Comparison of ENCODE assay signal across 12 mouse cellular contexts in genomic region chr2:118751896-118752791, GRCm38 (mm10). TPM values are rescaled to one million over a fixed set of nuclear protein-coding genes. Genes with fewer than 3 reads are reported as not detected.
DNase-seq lines count a peak whose midpoint lies in the region; ATAC-seq lines count a peak whose summit lies in the region.
"Had no signal": no experiment of that assay in that cellular context is flagged by ENCODE, and none has a peak within 500 bp of the region (broad histone marks: within the 10 kb centered on the region; RNA-seq: fewer than 3 reads in every experiment).

No protein-coding gene starts in this region.

- no peak overlapping the region for H3K4me2 ChIP-seq in hindbrain, embryonic 12.5 days (replicated peaks)
- H3K4me2 ChIP-seq in hindbrain, embryonic 14.5 days (replicated peaks) = no peak overlapping the region
- peak overlapping the region; percentile 34 for H3K4me2 ChIP-seq in heart, embryonic 14.5 days (ENCODE audit: low read length)
- H3K4me2 ChIP-seq in liver, embryonic 13.5 days = peak overlapping the region; percentile 58
- no peak overlapping the region for H3K4me2 ChIP-seq in forebrain, embryonic 16.5 days (ENCODE audit: low read length)
- H3K4me2 ChIP-seq: limb, embryonic 15.5 days; neural tube, embryonic 13.5 days had no signal

- no peak overlapping the region for H3K4me3 ChIP-seq in hindbrain, embryonic 12.5 days
- H3K4me3 ChIP-seq in hindbrain, embryonic 14.5 days (replicated peaks; ENCODE audit: low read length) = no peak overlapping the region
- H3K4me3 ChIP-seq in heart, embryonic 14.5 days (ENCODE audit: control insufficient read depth in 1 of 2, insufficient read depth in 1 of 2, low read depth in 1 of 2, low read length in 2 of 2) = no peak overlapping the region
- H3K4me3 ChIP-seq in liver, embryonic 13.5 days (replicated peaks) = no peak overlapping the region; the same call in 1 of the 2 replicates
- H3K4me3 ChIP-seq in forebrain, embryonic 16.5 days (replicated peaks; ENCODE audit: low read length) = no peak overlapping the region
- H3K4me3 ChIP-seq: limb, embryonic 15.5 days; neural tube, embryonic 13.5 days had no signal

- H3K36me3 ChIP-seq in hindbrain, embryonic 12.5 days = no peaks in the 10 kb centered on the region
- no peaks in the 10 kb centered on the region for H3K36me3 ChIP-seq in hindbrain, embryonic 14.5 days (replicated peaks; ENCODE audit: control insufficient read depth, insufficient read depth)
- peaks cover 22% of the 10 kb centered on the region for H3K36me3 ChIP-seq in heart, embryonic 14.5 days (ENCODE audit: control insufficient read depth, insufficient read depth, low read length)
- H3K36me3 ChIP-seq in liver, embryonic 13.5 days = peaks cover 24% of the 10 kb centered on the region
- H3K36me3 ChIP-seq in forebrain, embryonic 16.5 days (ENCODE audit: control insufficient read depth, insufficient read depth) = no peaks in the 10 kb centered on the region
- H3K36me3 ChIP-seq: limb, embryonic 15.5 days; neural tube, embryonic 13.5 days had no signal

- H3K27me3 ChIP-seq in hindbrain, embryonic 12.5 days = no peaks in the 10 kb centered on the region
- H3K27me3 ChIP-seq in hindbrain, embryonic 14.5 days (ENCODE audit: control insufficient read depth, insufficient read depth, low read length) = no peaks in the 10 kb centered on the region
- no peaks in the 10 kb centered on the region; the same call in 1 of the 2 replicates for H3K27me3 ChIP-seq in heart, embryonic 14.5 days (ENCODE audit: control insufficient read depth, insufficient read depth, low read length)
- H3K27me3 ChIP-seq in liver, embryonic 13.5 days = peaks cover 1% of the 10 kb centered on the region; the same call in 1 of the 2 replicates
- no peaks in the 10 kb centered on the region for H3K27me3 ChIP-seq in forebrain, embryonic 16.5 days (replicated peaks; ENCODE audit: control insufficient read depth, insufficient read depth, low read length)
- H3K27me3 ChIP-seq: limb, embryonic 15.5 days had no signal

- DNase-seq in hindbrain, embryonic 14.5 days (ENCODE audit: low spot score) = no peak
- peak; percentile 57 for DNase-seq in adipocyte (ENCODE audit: low spot score)
- DNase-seq in liver, embryonic 13.5 days = peak; percentile 42
- DNase-seq in ovary, postnatal 36 days (ENCODE audit: low spot score) = no peak
- DNase-seq in urinary bladder, postnatal 25 days (ENCODE audit: low spot score) = no peak
- DNase-seq: cerebellum, adult 18-20 months had no signal

- H3K4me1 ChIP-seq in hindbrain, embryonic 12.5 days = peaks cover 38% of the 10 kb centered on the region
- peaks cover 36% of the 10 kb centered on the region for H3K4me1 ChIP-seq in hindbrain, embryonic 14.5 days (replicated peaks; ENCODE audit: control insufficient read depth, insufficient read depth, low read length)
- peaks cover 39 to 61% of the 10 kb centered on the region in 2 experiments for H3K4me1 ChIP-seq in heart, embryonic 14.5 days (ENCODE audit: control insufficient read depth in 2 of 2, insufficient read depth in 2 of 2, low read length in 2 of 2)
- peaks cover 69% of the 10 kb centered on the region for H3K4me1 ChIP-seq in liver, embryonic 13.5 days (replicated peaks)
- H3K4me1 ChIP-seq in forebrain, embryonic 16.5 days (replicated peaks; ENCODE audit: control insufficient read depth, insufficient read depth, low read length) = peaks cover 19% of the 10 kb centered on the region

- H3K27ac ChIP-seq in hindbrain, embryonic 12.5 days = 0 out of 2 replicates have a peak overlapping the region, but pooled peaks have one; percentile 7
- no peak overlapping the region for H3K27ac ChIP-seq in hindbrain, embryonic 14.5 days
- H3K27ac ChIP-seq in heart, embryonic 14.5 days (replicated peaks in 1 of 2; ENCODE audit: control insufficient read depth in 1 of 2, insufficient read depth in 1 of 2, low read depth in 2 of 2, low read length in 2 of 2) = peak overlapping the region; percentile 91 to 93
- peak overlapping the region; percentile 91 for H3K27ac ChIP-seq in liver, embryonic 13.5 days
- H3K27ac ChIP-seq in forebrain, embryonic 16.5 days (ENCODE audit: low read length) = no peak overlapping the region
- H3K27ac ChIP-seq: limb, embryonic 15.5 days; neural tube, embryonic 13.5 days had no signal

- no peak for ATAC-seq in hindbrain, embryonic 12.5 days (ENCODE audit: low FRiP score)
- no peak for ATAC-seq in hindbrain, embryonic 14.5 days (ENCODE audit: low FRiP score)
- peak; percentile 22; the same call in 1 of the 2 replicates for ATAC-seq in heart, embryonic 14.5 days (ENCODE audit: insufficient number of reproducible peaks, insufficient read depth, low FRiP score, low read depth)
- peak; percentile 62 for ATAC-seq in liver, embryonic 13.5 days (ENCODE audit: low read depth)
- ATAC-seq in forebrain, embryonic 16.5 days = no peak
- ATAC-seq: CD4-positive, CD25-positive, alpha-beta regulatory T cell, adult 4 months had no signal

- 70% methylated on average over 16 of the region's 16 CpGs for WGBS in hindbrain, embryonic 12.5 days
- WGBS in hindbrain, embryonic 14.5 days = 66% methylated on average over 16 of the region's 16 CpGs
- 33% methylated on average over 16 of the region's 16 CpGs for WGBS in heart, embryonic 14.5 days
- WGBS in liver, embryonic 13.5 days (ENCODE audit: insufficient replicate concordance) = 56% methylated on average over 16 of the region's 16 CpGs
- 60% methylated on average over 16 of the region's 16 CpGs for WGBS in forebrain, embryonic 16.5 days

- H3K9me3 ChIP-seq in hindbrain, embryonic 12.5 days (replicated peaks) = no peaks in the 10 kb centered on the region
- H3K9me3 ChIP-seq in hindbrain, embryonic 14.5 days (ENCODE audit: control insufficient read depth, low read length) = no peaks in the 10 kb centered on the region
- H3K9me3 ChIP-seq in heart, embryonic 14.5 days (ENCODE audit: control insufficient read depth, low read length) = no peaks in the 10 kb centered on the region
- no peaks in the 10 kb centered on the region for H3K9me3 ChIP-seq in liver, embryonic 13.5 days (replicated peaks)
- H3K9me3 ChIP-seq in forebrain, embryonic 16.5 days (ENCODE audit: control insufficient read depth, low read length) = no peaks in the 10 kb centered on the region
- H3K9me3 ChIP-seq: limb, embryonic 15.5 days; neural tube, embryonic 13.5 days had no signal

- H3K9ac ChIP-seq in hindbrain, embryonic 12.5 days = no peak overlapping the region
- no peak overlapping the region for H3K9ac ChIP-seq in hindbrain, embryonic 14.5 days
- H3K9ac ChIP-seq in heart, embryonic 14.5 days (ENCODE audit: low read length) = peak overlapping the region; percentile 47
- H3K9ac ChIP-seq in liver, embryonic 13.5 days = peak overlapping the region; percentile 65
- no peak overlapping the region for H3K9ac ChIP-seq in forebrain, embryonic 16.5 days (replicated peaks; ENCODE audit: low read depth, low read length)
- H3K9ac ChIP-seq: limb, embryonic 15.5 days; neural tube, embryonic 13.5 days had no signal

RNA-seq across cellular contexts. Expression of gene Inafm2, which starts 6.6 kb away (rescaled TPM):
- polyA plus RNA-seq in hindbrain, embryonic 12.5 days (2016; fragmentation: Nextera tagmentation; extraction: Ambion mirVana) = 24.2 and 25.1 TPM in 2 replicates
- polyA plus RNA-seq in hindbrain, embryonic 14.5 days (2014; fragmentation: Nextera tagmentation; extraction: Ambion mirVana) = 29.5 and 30.6 TPM in 2 replicates
- polyA plus RNA-seq in heart, embryonic 14.5 days (2014; fragmentation: Nextera tagmentation; extraction: Ambion mirVana) = 64.4 and 68.0 TPM in 2 replicates
- 18.4 and 19.1 TPM in 2 replicates for polyA plus RNA-seq in liver, embryonic 13.5 days (2015; fragmentation: Nextera tagmentation; extraction: Ambion mirVana)
- 24.4 and 27.0 TPM in 2 replicates for polyA plus RNA-seq in forebrain, embryonic 16.5 days (2015; fragmentation: Nextera tagmentation; extraction: Ambion mirVana)

RNA-seq across cellular contexts. Expression of gene Ccdc9b, which starts 10.3 kb away (rescaled TPM):
- polyA plus RNA-seq in hindbrain, embryonic 12.5 days (2016; fragmentation: Nextera tagmentation; extraction: Ambion mirVana) = 1.3 and 1.7 TPM in 2 replicates
- polyA plus RNA-seq in hindbrain, embryonic 14.5 days (2014; fragmentation: Nextera tagmentation; extraction: Ambion mirVana) = 0.48 and 0.87 TPM in 2 replicates
- polyA plus RNA-seq in heart, embryonic 14.5 days (2014; fragmentation: Nextera tagmentation; extraction: Ambion mirVana) = 1.7 and 2.2 TPM in 2 replicates
- 0.20 and 0.23 TPM in 2 replicates for polyA plus RNA-seq in liver, embryonic 13.5 days (2015; fragmentation: Nextera tagmentation; extraction: Ambion mirVana)
- polyA plus RNA-seq in forebrain, embryonic 16.5 days (2015; fragmentation: Nextera tagmentation; extraction: Ambion mirVana) = 1.3 and 1.6 TPM in 2 replicates
- polyA plus RNA-seq: CD4-positive, CD25-positive, alpha-beta regulatory T cell, adult 4 months had no signal

RNA-seq across cellular contexts. Expression of gene Phgr1, which starts 20.4 kb away (rescaled TPM):
- polyA plus RNA-seq in hindbrain, embryonic 12.5 days (2016; fragmentation: Nextera tagmentation; extraction: Ambion mirVana) = not detected in 2 replicates
- not detected in 2 replicates for polyA plus RNA-seq in hindbrain, embryonic 14.5 days (2014; fragmentation: Nextera tagmentation; extraction: Ambion mirVana)
- not detected in 2 replicates for polyA plus RNA-seq in heart, embryonic 14.5 days (2014; fragmentation: Nextera tagmentation; extraction: Ambion mirVana)
- not detected in 2 replicates for polyA plus RNA-seq in liver, embryonic 13.5 days (2015; fragmentation: Nextera tagmentation; extraction: Ambion mirVana)
- not detected in 2 replicates for polyA plus RNA-seq in forebrain, embryonic 16.5 days (2015; fragmentation: Nextera tagmentation; extraction: Ambion mirVana)
- polyA plus RNA-seq: CD4-positive, CD25-positive, alpha-beta regulatory T cell, adult 4 months; neural tube, embryonic 13.5 days had no signal

RNA-seq across cellular contexts. Expression of gene Plcb2, which starts 23.9 kb away (rescaled TPM):
- 0.44 and 0.59 TPM in 2 replicates for polyA plus RNA-seq in hindbrain, embryonic 12.5 days (2016; fragmentation: Nextera tagmentation; extraction: Ambion mirVana)
- 0.54 and 0.69 TPM in 2 replicates for polyA plus RNA-seq in hindbrain, embryonic 14.5 days (2014; fragmentation: Nextera tagmentation; extraction: Ambion mirVana)
- polyA plus RNA-seq in heart, embryonic 14.5 days (2014; fragmentation: Nextera tagmentation; extraction: Ambion mirVana) = 2.0 and 2.6 TPM in 2 replicates
- polyA plus RNA-seq in liver, embryonic 13.5 days (2015; fragmentation: Nextera tagmentation; extraction: Ambion mirVana) = 1.6 and 1.7 TPM in 2 replicates
- polyA plus RNA-seq in forebrain, embryonic 16.5 days (2015; fragmentation: Nextera tagmentation; extraction: Ambion mirVana) = 0.63 and 1.2 TPM in 2 replicates

RNA-seq across cellular contexts. Expression of gene Disp2, which starts 27.4 kb away (rescaled TPM):
- 20.9 and 23.9 TPM in 2 replicates for polyA plus RNA-seq in hindbrain, embryonic 12.5 days (2016; fragmentation: Nextera tagmentation; extraction: Ambion mirVana)
- polyA plus RNA-seq in hindbrain, embryonic 14.5 days (2014; fragmentation: Nextera tagmentation; extraction: Ambion mirVana) = 65.8 and 79.2 TPM in 2 replicates
- polyA plus RNA-seq in heart, embryonic 14.5 days (2014; fragmentation: Nextera tagmentation; extraction: Ambion mirVana) = 0.18 and 0.27 TPM in 2 replicates
- polyA plus RNA-seq in liver, embryonic 13.5 days (2015; fragmentation: Nextera tagmentation; extraction: Ambion mirVana) = 0.24 and 0.31 TPM in 2 replicates
- polyA plus RNA-seq in forebrain, embryonic 16.5 days (2015; fragmentation: Nextera tagmentation; extraction: Ambion mirVana) = 27.3 and 36.9 TPM in 2 replicates
- polyA plus RNA-seq: CD4-positive, CD25-positive, alpha-beta regulatory T cell, adult 4 months had no signal

Comparison
In these comparisons a context has a peak if more than half of its experiments do, and no peak if none do; other contexts are left out.
1. H3K27ac ChIP-seq: peak in hindbrain, embryonic 12.5 days (single experiment), heart, embryonic 14.5 days (2 of 2) and liver, embryonic 13.5 days (single experiment); none in hindbrain, embryonic 14.5 days (single experiment) and forebrain, embryonic 16.5 days (single experiment).
2. ATAC-seq: peak in heart, embryonic 14.5 days (single experiment) and liver, embryonic 13.5 days (single experiment); none in hindbrain, embryonic 12.5 days (single experiment), hindbrain, embryonic 14.5 days (single experiment) and forebrain, embryonic 16.5 days (single experiment).
3. H3K4me2 ChIP-seq: peak in heart, embryonic 14.5 days (single experiment) and liver, embryonic 13.5 days (single experiment); none in hindbrain, embryonic 12.5 days (single experiment), hindbrain, embryonic 14.5 days (single experiment) and forebrain, embryonic 16.5 days (single experiment).
4. H3K9ac ChIP-seq: peak in heart, embryonic 14.5 days (single experiment) and liver, embryonic 13.5 days (single experiment); none in hindbrain, embryonic 12.5 days (single experiment), hindbrain, embryonic 14.5 days (single experiment) and forebrain, embryonic 16.5 days (single experiment).
5. DNase-seq: peak in adipocyte (single experiment) and liver, embryonic 13.5 days (single experiment); none in hindbrain, embryonic 14.5 days (single experiment), ovary, postnatal 36 days (single experiment) and urinary bladder, postnatal 25 days (single experiment).